Mouse (Mus musculus) lung, postnatal 10 days (tissue): ENCODE data around the gene Nebl.

Experiments
- DNase-seq: peaks from one replicate; pipeline ENCODE4 v3.0.0; 2021

Gene Nebl

GRCm38 (mm10) chr2:17509942-17510341, 221.3 kb downstream of the Nebl start:
- DNase-seq, result peak; percentile 53

DNA sequence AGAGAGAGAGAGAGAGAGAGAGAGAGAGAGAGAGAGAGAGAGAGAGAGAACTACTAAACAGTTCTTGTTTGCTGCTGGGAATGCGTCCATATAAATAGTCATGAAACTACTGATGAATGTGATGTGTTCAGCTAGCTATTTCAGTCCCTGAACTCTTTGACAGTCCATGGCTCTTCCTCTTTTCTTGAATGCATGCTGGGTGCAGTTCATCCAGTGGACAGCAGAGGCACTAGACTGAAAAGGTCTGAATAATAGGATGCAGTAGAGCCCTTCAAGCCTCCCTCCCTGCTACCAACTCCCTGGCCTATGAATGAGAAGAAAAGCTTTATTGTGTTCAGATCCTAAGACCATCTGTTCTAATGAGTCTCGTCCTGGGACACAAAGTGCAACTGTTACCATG, 223.9 kb downstream of the Nebl start:
- no peak for DNase-seq

DNA sequence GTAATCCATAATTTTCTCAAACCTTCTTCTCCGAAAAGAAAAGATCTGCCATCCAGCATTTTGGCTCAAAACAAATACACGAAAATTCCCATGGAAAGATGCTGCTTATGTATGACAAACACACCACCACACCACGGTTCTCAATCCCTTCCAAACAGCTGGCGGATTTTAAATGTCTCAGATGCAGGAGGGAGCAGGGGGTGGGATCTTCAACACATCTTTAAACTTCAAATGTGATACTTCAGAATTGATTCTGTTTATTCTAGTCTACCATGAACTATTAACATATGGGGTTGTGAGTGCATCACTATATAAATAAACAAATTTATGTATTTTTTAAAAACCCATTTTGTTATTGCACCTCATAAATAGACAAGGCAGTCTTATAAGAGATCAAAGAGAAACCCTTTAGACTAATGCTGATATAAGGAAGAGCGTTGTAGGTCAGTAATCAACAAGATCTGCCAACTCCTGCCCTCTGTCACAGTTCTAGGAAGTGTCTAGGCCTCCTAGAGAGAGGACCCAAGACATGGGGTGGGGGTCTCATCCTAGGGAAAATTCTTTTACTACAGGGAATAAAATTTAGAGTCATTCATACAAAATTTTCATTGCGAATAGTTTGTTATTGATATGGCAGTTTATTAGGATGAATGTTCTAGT, 227.0 kb downstream of the Nebl start:
- no peak for DNase-seq

DNA sequence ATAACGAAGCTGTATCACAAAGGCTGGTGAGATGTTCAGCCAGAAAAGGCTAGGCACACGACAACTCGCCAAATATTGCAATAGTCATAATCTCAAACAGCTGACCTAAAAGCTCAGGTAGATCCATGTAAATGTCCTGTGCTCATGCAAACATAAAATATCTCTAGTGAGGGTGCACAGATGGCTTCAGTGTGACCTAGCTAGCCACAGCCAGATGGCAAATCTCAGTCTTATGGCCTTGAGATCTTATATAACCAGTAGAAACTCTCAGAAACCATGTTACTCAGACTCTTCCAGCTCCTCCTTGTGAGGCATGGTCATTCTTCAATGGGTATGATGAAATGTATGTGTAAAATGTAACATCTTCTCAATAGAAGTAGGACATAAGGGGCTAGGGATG, 230.2 kb downstream of the Nebl start:
- no peak for DNase-seq

GRCm38 (mm10) chr2:17465517-17466174, 265.6 kb downstream of the Nebl start:
- DNase-seq, result no peak

DNA sequence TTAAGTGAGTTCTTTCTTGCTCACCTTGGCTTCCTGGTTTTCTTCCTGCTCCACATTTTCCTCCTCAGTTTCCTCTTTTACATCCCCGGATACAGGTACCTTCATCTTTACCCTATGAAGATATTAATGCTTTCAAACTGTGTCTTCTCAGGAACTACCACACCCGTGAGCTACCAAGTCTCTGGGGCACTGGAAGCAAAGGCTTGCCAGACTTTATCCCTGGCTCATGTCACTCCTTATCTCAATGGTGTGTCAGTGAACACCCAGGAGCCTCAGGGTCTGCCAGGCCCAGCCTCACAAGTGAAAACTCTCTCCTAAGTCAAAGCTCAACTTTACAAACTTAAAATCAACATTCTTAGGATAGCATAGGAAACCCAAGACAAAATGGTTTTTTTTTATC, 270.8 kb downstream of the Nebl start:
- DNase-seq, result no peak

DNA sequence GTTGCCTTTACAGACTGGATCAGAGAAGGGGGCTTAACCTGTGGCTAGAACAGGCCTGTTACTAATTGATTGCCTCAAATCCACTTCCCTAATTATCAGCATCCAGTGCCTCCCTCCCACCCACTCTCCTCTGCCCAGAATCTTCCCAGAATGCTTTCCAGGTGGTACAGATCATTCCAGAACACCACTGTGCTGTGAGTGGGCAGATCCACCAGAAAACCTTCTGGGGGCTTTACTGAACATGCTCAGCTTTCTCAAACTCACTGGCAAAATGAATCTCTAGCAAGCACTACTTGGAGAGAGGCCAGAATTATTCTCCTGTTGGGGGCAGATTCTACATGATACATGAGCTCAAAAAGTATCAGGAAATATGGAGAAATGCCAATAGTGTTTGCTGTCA, 277.6 kb downstream of the Nebl start:
- no peak for DNase-seq

- DNase-seq, result no peak
Observed at GRCm38 (mm10) chr2:17448341-17448740, 282.9 kb downstream of the Nebl start.

DNA sequence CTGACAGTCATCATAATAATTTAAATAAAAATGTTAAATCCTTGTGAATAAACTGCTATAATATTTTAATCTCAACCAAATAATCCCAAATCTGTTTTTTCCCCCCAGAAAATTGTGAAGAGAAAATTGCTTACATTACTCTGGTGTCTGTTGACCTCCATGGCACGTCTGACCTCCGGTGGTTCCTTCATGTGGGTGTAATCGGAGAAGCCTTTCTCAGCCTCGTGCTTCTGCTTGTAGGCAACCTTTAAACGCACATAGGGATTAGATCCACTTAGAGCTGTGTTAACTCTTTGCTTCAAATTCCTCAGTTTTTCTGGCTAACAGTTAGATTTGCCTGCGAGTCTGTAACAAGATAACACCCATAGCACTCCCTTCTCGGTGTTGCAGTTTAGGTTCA, 287.7 kb downstream of the Nebl start:
- no peak for DNase-seq

- DNase-seq, result no peak
Observed at GRCm38 (mm10) chr2:17438317-17438716, 292.9 kb downstream of the Nebl start.

GRCm38 (mm10) chr2:17436739-17437440, 294.4 kb downstream of the Nebl start:
- DNase-seq, result no peak

GRCm38 (mm10) chr2:17435217-17435616, 296.0 kb downstream of the Nebl start:
- no peak for DNase-seq

- no peak for DNase-seq
Observed at GRCm38 (mm10) chr2:17429028-17429427, 302.2 kb downstream of the Nebl start.

DNA sequence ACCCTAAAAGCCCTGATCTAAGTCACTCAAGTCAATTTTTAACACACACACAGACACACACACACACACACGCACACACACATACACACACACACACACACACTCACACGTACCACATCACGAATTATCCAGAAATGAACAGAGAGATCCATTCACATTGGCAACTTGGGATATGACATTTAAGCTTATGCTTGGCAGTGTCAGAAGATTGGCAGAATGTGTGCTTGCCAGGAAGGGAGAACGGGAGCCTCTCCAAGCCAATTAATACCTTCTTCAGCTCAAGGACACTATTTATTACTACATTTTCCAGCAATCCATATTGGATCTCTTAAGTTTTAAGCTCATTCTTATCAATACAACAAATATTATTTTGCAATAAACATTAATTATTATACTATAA, 303.1 kb downstream of the Nebl start:
- DNase-seq, result no peak

GRCm38 (mm10) chr2:17422967-17423366, 308.3 kb downstream of the Nebl start:
- peak; percentile 43 for DNase-seq

DNA sequence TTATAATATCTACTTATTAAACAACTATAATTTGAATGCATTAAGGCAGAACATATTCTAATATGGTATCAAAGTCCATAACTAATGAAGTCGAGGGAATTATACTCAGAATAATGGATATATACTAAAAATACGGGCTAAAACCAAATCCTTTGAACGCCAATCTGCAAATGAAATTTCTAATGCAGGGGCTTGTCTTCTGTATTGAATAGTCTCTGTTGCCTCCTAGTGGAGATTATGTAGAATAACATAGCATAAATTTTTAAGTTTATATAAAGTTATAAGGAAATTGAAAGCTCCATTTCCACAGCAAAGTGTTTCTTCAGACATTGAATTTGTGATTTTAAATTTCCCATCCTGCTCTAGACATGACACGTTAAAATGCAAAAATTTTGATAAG, 315.9 kb downstream of the Nebl start:
- DNase-seq, result no peak

DNA sequence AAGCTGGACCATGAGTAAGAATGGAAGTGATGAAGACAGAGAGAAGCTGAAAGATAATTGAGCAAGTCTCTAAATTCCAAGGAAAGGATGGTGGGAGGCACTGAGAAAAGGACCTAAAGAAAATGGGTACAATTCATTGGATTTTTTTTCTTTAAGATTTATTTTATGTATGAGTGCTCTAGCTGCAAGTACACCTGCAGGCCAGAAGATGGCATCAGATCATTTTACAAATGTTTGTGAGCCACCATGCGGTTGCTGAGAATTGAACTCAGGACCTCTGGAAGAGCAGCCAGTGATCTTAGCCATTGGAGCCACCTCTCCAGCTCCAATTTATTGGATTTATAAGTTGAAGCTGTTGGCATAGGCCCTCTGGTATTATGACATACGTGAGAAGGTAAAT, 316.9 kb downstream of the Nebl start:
- DNase-seq, result no peak

- no peak for DNase-seq
Observed at GRCm38 (mm10) chr2:17413496-17414268, 317.6 kb downstream of the Nebl start.

DNA sequence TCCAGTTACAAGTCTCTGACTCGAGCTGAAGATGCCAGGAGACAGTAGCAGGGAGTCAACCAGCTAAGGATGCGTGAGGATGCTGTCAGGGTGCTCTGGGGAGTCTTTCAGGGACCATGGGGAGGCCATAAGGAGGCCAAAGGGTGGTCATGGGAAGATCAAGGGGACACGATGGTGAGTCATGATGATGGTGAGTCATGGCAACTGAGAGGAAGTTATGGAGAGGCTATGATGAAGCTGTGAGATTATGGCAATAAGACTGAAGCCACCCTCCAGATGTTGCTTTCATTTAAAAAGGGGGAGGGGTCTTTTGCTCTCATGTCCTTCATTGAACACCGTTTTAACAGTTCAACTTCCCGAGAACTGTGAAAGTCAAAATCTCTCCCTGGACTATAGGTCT, 322.0 kb downstream of the Nebl start:
- DNase-seq, result no peak

- DNase-seq, result no peak
Observed at GRCm38 (mm10) chr2:17405899-17406531, 325.2 kb downstream of the Nebl start.

GRCm38 (mm10) chr2:17402511-17402910, 328.8 kb downstream of the Nebl start:
- DNase-seq, result no peak

GRCm38 (mm10) chr2:17396235-17396634, 335.0 kb downstream of the Nebl start:
- no peak for DNase-seq

DNA sequence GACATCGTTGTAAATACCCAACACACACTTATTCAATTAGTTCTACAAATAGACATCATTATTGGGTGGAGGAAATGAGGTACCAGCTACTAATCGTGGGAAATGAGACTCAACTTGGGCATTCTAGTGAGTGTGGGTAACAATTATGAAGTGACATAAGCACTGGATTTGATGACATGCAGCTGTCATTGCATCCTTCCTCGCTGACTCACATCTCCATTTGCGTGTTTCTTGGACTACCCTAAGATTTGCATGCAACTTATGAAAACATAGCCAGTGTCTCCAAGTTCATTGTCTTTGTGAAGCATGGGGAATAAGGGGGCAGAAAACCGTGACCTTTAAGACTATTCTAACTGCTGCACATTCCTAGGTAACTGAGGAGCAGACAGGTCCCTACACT, 339.9 kb downstream of the Nebl start:
- peak; percentile 7 for DNase-seq
